Mouse (Mus musculus): ENCODE results near the gene Dmac2. TPM values are rescaled to one million over a fixed set of nuclear protein-coding genes. Genes with fewer than 3 reads are reported as not detected.

Gene Dmac2
- polyA plus RNA-seq, 1 experiment = 53.6 TPM

- no peak overlapping the region for H3K4me3 ChIP-seq (ENCODE audit: control insufficient read depth, low read depth, low read length)
- no peaks in the 10 kb centered on the region for H3K27me3 ChIP-seq (ENCODE audit: control insufficient read depth, insufficient read depth, low read length)
- no peaks in the 10 kb centered on the region for H3K36me3 ChIP-seq (ENCODE audit: control insufficient read depth, insufficient read depth, low read length)
- TF ChIP-seq POLR2A (IDR thresholded peaks at IDR 0.05; ENCODE audit: control insufficient read depth, low read depth, low read length) (no peak), CTCF (IDR thresholded peaks at IDR 0.05; ENCODE audit: control insufficient read depth, insufficient read depth, insufficient replicate concordance, low read depth, low read length) (no peak)
- H3K4me1 ChIP-seq (ENCODE audit: control insufficient read depth, insufficient read depth, low read length) = no peaks in the 10 kb centered on the region; the same call in 1 of the 2 replicates
- no peak overlapping the region for H3K27ac ChIP-seq (ENCODE audit: control insufficient read depth, insufficient read depth, low read depth, low read length)
Measured at GRCm38 (mm10) chr7:25651281-25651680, 32.1 kb downstream of the Dmac2 start.

GRCm38 (mm10) chr7:25652244-25652759 lies 33.1 kb downstream of the Dmac2 start:
- Histone ChIP-seq H3K36me3 (ENCODE audit: control insufficient read depth, insufficient read depth, low read length) (no peaks in the 10 kb centered on the region), H3K4me3 (ENCODE audit: control insufficient read depth, low read depth, low read length) (no peak overlapping the region), H3K4me1 (ENCODE audit: control insufficient read depth, insufficient read depth, low read length) (peaks cover 2% of the 10 kb centered on the region), H3K27ac (ENCODE audit: control insufficient read depth, insufficient read depth, low read depth, low read length) (no peak overlapping the region), H3K27me3 (ENCODE audit: control insufficient read depth, insufficient read depth, low read length) (no peaks in the 10 kb centered on the region)
- TF ChIP-seq CTCF (IDR thresholded peaks at IDR 0.05; ENCODE audit: control insufficient read depth, insufficient read depth, insufficient replicate concordance, low read depth, low read length) (no peak), POLR2A (IDR thresholded peaks at IDR 0.05; ENCODE audit: control insufficient read depth, low read depth, low read length) (no peak)

- Histone ChIP-seq H3K4me1 (ENCODE audit: control insufficient read depth, insufficient read depth, low read length) (peaks cover 5% of the 10 kb centered on the region), H3K27me3 (ENCODE audit: control insufficient read depth, insufficient read depth, low read length) (no peaks in the 10 kb centered on the region), H3K36me3 (ENCODE audit: control insufficient read depth, insufficient read depth, low read length) (no peaks in the 10 kb centered on the region), H3K4me3 (ENCODE audit: control insufficient read depth, low read depth, low read length) (no peak overlapping the region), H3K27ac (ENCODE audit: control insufficient read depth, insufficient read depth, low read depth, low read length) (no peak overlapping the region)
- TF ChIP-seq POLR2A (IDR thresholded peaks at IDR 0.05; ENCODE audit: control insufficient read depth, low read depth, low read length) = no peak
- TF ChIP-seq CTCF (IDR thresholded peaks at IDR 0.05; ENCODE audit: control insufficient read depth, insufficient read depth, insufficient replicate concordance, low read depth, low read length) = no peak
Measured at GRCm38 (mm10) chr7:25655601-25656428, 36.6 kb downstream of the Dmac2 start.

- H3K27me3 ChIP-seq (ENCODE audit: control insufficient read depth, insufficient read depth, low read length) = no peaks in the 10 kb centered on the region
- H3K27ac ChIP-seq (ENCODE audit: control insufficient read depth, insufficient read depth, low read depth, low read length) = peak overlapping the region; percentile 95
- H3K4me1 ChIP-seq (ENCODE audit: control insufficient read depth, insufficient read depth, low read length) = peaks cover 5% of the 10 kb centered on the region
- H3K36me3 ChIP-seq (ENCODE audit: control insufficient read depth, insufficient read depth, low read length) = no peaks in the 10 kb centered on the region; the same call in 1 of the 2 replicates
- H3K4me3 ChIP-seq (ENCODE audit: control insufficient read depth, low read depth, low read length) = peak overlapping the region; percentile 96
- TF ChIP-seq CTCF (IDR thresholded peaks at IDR 0.05; ENCODE audit: control insufficient read depth, insufficient read depth, insufficient replicate concordance, low read depth, low read length) (no peak), POLR2A (IDR thresholded peaks at IDR 0.05; ENCODE audit: control insufficient read depth, low read depth, low read length) (no peak)
Measured at GRCm38 (mm10) chr7:25657785-25658184, 38.6 kb downstream of the Dmac2 start.

- Histone ChIP-seq H3K4me1 (ENCODE audit: control insufficient read depth, insufficient read depth, low read length) (peaks cover 5% of the 10 kb centered on the region), H3K4me3 (ENCODE audit: control insufficient read depth, low read depth, low read length) (peak within 1 kb of the TSS; percentile 96), H3K27me3 (ENCODE audit: control insufficient read depth, insufficient read depth, low read length) (no peaks in the 10 kb centered on the region), H3K27ac (ENCODE audit: control insufficient read depth, insufficient read depth, low read depth, low read length) (peak within 1 kb of the TSS; percentile 95), H3K36me3 (ENCODE audit: control insufficient read depth, insufficient read depth, low read length) (no peaks in the 10 kb centered on the region; the same call in 1 of the 2 replicates)
- TF ChIP-seq POLR2A (IDR thresholded peaks at IDR 0.05; ENCODE audit: control insufficient read depth, low read depth, low read length) (peak; percentile 94), CTCF (IDR thresholded peaks at IDR 0.05; ENCODE audit: control insufficient read depth, insufficient read depth, insufficient replicate concordance, low read depth, low read length) (no peak)
Measured at GRCm38 (mm10) chr7:25658657-25659472, 39.7 kb downstream of the Dmac2 start, which contains the start of the genes Bckdha and Exosc5. TSS of gene Bckdha (minus strand) at chr7:25658981. TSS of gene Exosc5 (plus strand) at chr7:25659164.

- Histone ChIP-seq H3K36me3 (ENCODE audit: control insufficient read depth, insufficient read depth, low read length) (peaks cover 2% of the 10 kb centered on the region), H3K27ac (ENCODE audit: control insufficient read depth, insufficient read depth, low read depth, low read length) (peak overlapping the region; percentile 51), H3K4me1 (ENCODE audit: control insufficient read depth, insufficient read depth, low read length) (peaks cover 3% of the 10 kb centered on the region), H3K4me3 (ENCODE audit: control insufficient read depth, low read depth, low read length) (no peak overlapping the region), H3K27me3 (ENCODE audit: control insufficient read depth, insufficient read depth, low read length) (no peaks in the 10 kb centered on the region)
- no peak for TF ChIP-seq POLR2A (IDR thresholded peaks at IDR 0.05; ENCODE audit: control insufficient read depth, low read depth, low read length)
- TF ChIP-seq CTCF (IDR thresholded peaks at IDR 0.05; ENCODE audit: control insufficient read depth, insufficient read depth, insufficient replicate concordance, low read depth, low read length) = no peak
Measured at GRCm38 (mm10) chr7:25666381-25666780, 47.2 kb downstream of the Dmac2 start.

GRCm38 (mm10) chr7:25669158-25669557 lies 49.9 kb downstream of the Dmac2 start:
- H3K27ac ChIP-seq (ENCODE audit: control insufficient read depth, insufficient read depth, low read depth, low read length) = no peak overlapping the region
- H3K4me1 ChIP-seq (ENCODE audit: control insufficient read depth, insufficient read depth, low read length) = peaks cover 2% of the 10 kb centered on the region
- no peaks in the 10 kb centered on the region for H3K27me3 ChIP-seq (ENCODE audit: control insufficient read depth, insufficient read depth, low read length)
- TF ChIP-seq CTCF (IDR thresholded peaks at IDR 0.05; ENCODE audit: control insufficient read depth, insufficient read depth, insufficient replicate concordance, low read depth, low read length) (no peak), POLR2A (IDR thresholded peaks at IDR 0.05; ENCODE audit: control insufficient read depth, low read depth, low read length) (no peak)
- peaks cover 2% of the 10 kb centered on the region for H3K36me3 ChIP-seq (ENCODE audit: control insufficient read depth, insufficient read depth, low read length)
- no peak overlapping the region for H3K4me3 ChIP-seq (ENCODE audit: control insufficient read depth, low read depth, low read length)
